Mouse (Mus musculus) ES-E14 (cell line): Measurements from ENCODE around the gene Scn1b. TPM values are rescaled to one million over a fixed set of nuclear protein-coding genes. Genes with fewer than 3 reads are reported as not detected.

ENCODE experiments used
- DNase-seq: peaks from one replicate; pipeline ENCODE4 v3.0.0-alpha.2; 2013; ENCODE audit warnings: low read depth, low spot score
- H3K27ac ChIP-seq: 2 replicates; pipeline ENCODE4 v1.5.1; 2012; ENCODE audit warnings: low read depth, mild to moderate bottlenecking, low read length, moderate library complexity, mixed read lengths; ENCODE audit not compliant: poor library complexity, insufficient read depth, severe bottlenecking
- H3K36me3 ChIP-seq: 2 replicates; pipeline ENCODE4 v1.6.1; 2012; ENCODE audit warnings: mild to moderate bottlenecking, low read length, moderate library complexity, mixed read lengths; ENCODE audit not compliant: control insufficient read depth, poor library complexity, insufficient read depth, severe bottlenecking
- H3K4me1 ChIP-seq, 2 experiments: fragments of 150-350 bp in 1 of 2; sonication (generic) in 1 of 2; 2 replicates each; pipeline ENCODE4 v1.6.1; 2012; ENCODE audit warnings: low read length in 2 of 2, mild to moderate bottlenecking in 1 of 2, mixed read lengths in 1 of 2; ENCODE audit not compliant: control insufficient read depth in 2 of 2, insufficient read depth in 2 of 2, poor library complexity in 1 of 2
- H3K4me3 ChIP-seq, 2 experiments: fragments of 150-350 bp in 1 of 2; sonication (generic) in 1 of 2; 2 replicates each; pipeline ENCODE4 v1.5.1; 2012; ENCODE audit warnings: low read length in 2 of 2, low read depth in 1 of 2, mild to moderate bottlenecking in 1 of 2, mixed read lengths in 1 of 2; ENCODE audit not compliant: insufficient read depth in 1 of 2, poor library complexity in 1 of 2, severe bottlenecking in 1 of 2
- H3K9ac ChIP-seq: 2 replicates; pipeline ENCODE4 v1.6.1; 2012; ENCODE audit warnings: low read depth, mild to moderate bottlenecking, low read length, mixed read lengths; ENCODE audit not compliant: poor library complexity, insufficient read depth, severe bottlenecking
- H3K9me3 ChIP-seq: fragments of 150-350 bp; sonication (generic); 2 replicates; pipeline ENCODE4 v1.6.1; 2012; ENCODE audit warnings: low read depth, mild to moderate bottlenecking, low read length; ENCODE audit not compliant: control insufficient read depth, insufficient read depth
- CHD2 ChIP-seq: IDR thresholded peaks from 2 replicates; pipeline ENCODE4 v1.6.1; 2014; ENCODE audit warnings: mild to moderate bottlenecking, low read depth, low read length, inconsistent platforms
- HCFC1 ChIP-seq: IDR thresholded peaks from 2 replicates; pipeline ENCODE4 v1.6.1; 2012; ENCODE audit warnings: low read length, inconsistent platforms, borderline replicate concordance; ENCODE audit not compliant: insufficient read depth
- MAFK ChIP-seq: IDR thresholded peaks from 2 replicates; pipeline ENCODE4 v1.6.1; 2014; ENCODE audit warnings: mild to moderate bottlenecking, low read depth, low read length, inconsistent platforms; ENCODE audit not compliant: insufficient read depth
- ZC3H11A ChIP-seq: IDR thresholded peaks from 2 replicates; pipeline ENCODE4 v1.6.1; 2012; ENCODE audit warnings: low read depth, mild to moderate bottlenecking, inconsistent platforms, low read length, borderline replicate concordance
- ZNF384 ChIP-seq: IDR thresholded peaks from 2 replicates; pipeline ENCODE4 v1.6.1; 2012; ENCODE audit warnings: low read depth, low read length, inconsistent platforms
- in situ Hi-C, 2 experiments: fragments of 600-800 bp; cut with MboI; formaldehyde crosslinking; loops; one replicate each; pipeline ENCODE4 v1.15.1; 2025; ENCODE audit warnings: low sequenced_read_pairs in 2 of 2, inconsistent platforms in 1 of 2; ENCODE audit not compliant: unreplicated experiment in 2 of 2
- total RNA-seq: library from RNA; depleted of rRNA; stranded (reverse); fragments of 300-350 nt; gene quantifications from 2 replicates; pipeline ENCODE4 v1.2.3, GENCODE M21; 2012

Gene Scn1b
- total RNA-seq, 1 experiment: 16.3 TPM

DNA sequence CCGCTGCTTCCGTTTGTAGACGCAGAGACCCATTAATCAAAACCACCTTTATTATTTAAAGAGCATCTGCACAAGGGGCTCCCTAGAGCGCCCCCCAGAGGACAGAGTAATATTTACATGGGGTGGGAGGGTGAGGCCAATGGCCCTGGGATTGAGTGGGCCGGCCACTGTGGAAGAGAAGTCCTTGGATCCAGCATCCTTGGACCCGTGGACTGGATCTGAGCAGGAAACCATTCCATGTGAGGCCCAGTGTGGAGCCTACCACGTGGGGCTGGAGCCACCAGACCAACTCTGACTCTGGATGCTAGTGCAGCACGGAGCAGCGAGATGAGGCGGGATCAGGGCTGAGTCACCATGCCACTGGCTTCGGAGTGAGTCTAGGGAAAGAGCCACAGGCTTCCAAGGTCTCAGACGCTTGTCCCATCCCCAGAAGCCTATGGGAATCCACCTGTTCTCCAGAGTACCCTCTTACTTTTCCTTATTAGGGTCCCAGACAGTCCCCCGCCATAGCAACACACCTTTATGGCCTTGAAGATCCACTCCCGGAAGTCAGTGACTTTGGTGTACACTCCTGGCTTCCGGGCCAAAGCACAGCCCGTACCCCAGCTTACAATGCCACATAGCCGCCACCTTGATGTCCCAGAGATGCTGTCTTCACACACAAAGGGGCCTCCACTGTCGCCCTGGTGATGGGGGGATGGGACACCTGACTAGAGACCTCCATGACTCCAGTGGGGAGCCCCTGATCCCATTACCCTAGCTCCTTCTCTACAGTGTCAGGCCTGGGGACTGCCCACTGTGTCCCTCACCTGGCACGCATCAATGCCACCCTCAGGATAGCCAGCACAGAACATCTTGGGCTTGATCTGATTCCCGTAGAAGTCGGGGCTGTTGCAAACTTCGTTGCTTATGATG, 27.8 kb downstream of the Scn1b start:
- TF ChIP-seq ZC3H11A: no peak
- no peak for TF ChIP-seq HCFC1
- no peak for TF ChIP-seq ZNF384
- TF ChIP-seq CHD2: no peak
- Histone ChIP-seq H3K4me3 (no peak overlapping the region), H3K4me1 (peaks cover 0 to 5% of the 10 kb centered on the region in 2 experiments; a peak in 2 of 4 replicates), H3K36me3 (no peaks in the 10 kb centered on the region), H3K9ac (no peak overlapping the region), H3K27ac (no peak overlapping the region), H3K9me3 (no peaks in the 10 kb centered on the region)
- DNase-seq: peak; percentile 57
- in situ Hi-C loops: no loop called here

- TF ChIP-seq ZC3H11A (peak; percentile 75), ZNF384 (no peak), HCFC1 (no peak)
- no peak overlapping the region for H3K27ac ChIP-seq
- peak overlapping the region; percentile 46 to 48; a peak in 3 of 4 replicates for H3K4me3 ChIP-seq
- no peaks in the 10 kb centered on the region for H3K36me3 ChIP-seq
- H3K4me1 ChIP-seq: peaks cover 0 to 2% of the 10 kb centered on the region in 2 experiments; a peak in 2 of 4 replicates
- H3K9me3 ChIP-seq: no peaks in the 10 kb centered on the region
- in situ Hi-C loops: no loop called here
- DNase-seq: peak; percentile 91
- no peak overlapping the region; the same call in 1 of the 2 replicates for H3K9ac ChIP-seq
These were observed 29.1 kb downstream of the Scn1b start for GRCm38 (mm10) chr7:31097583-31098248.

GRCm38 (mm10) chr7:31096892-31097564, 29.8 kb downstream of the Scn1b start:
- no peak for DNase-seq
- Histone ChIP-seq H3K4me3 (no peak overlapping the region), H3K9me3 (no peaks in the 10 kb centered on the region), H3K4me1 (peaks cover 0 to 2% of the 10 kb centered on the region in 2 experiments; a peak in 2 of 4 replicates), H3K9ac (no peak overlapping the region), H3K27ac (no peak overlapping the region), H3K36me3 (no peaks in the 10 kb centered on the region)
- TF ChIP-seq HCFC1 (no peak), ZC3H11A (no peak), ZNF384 (no peak), MAFK (no peak), CHD2 (no peak)
- in situ Hi-C loops: no loop called here

GRCm38 (mm10) chr7:31094774-31095501, 31.9 kb downstream of the Scn1b start:
- in situ Hi-C loops: no loop called here
- no peak overlapping the region for H3K4me3 ChIP-seq
- no peak overlapping the region for H3K9ac ChIP-seq
- peaks cover 0 to 2% of the 10 kb centered on the region in 2 experiments; a peak in 2 of 4 replicates for H3K4me1 ChIP-seq
- no peak for TF ChIP-seq CHD2
- TF ChIP-seq MAFK: no peak
- no peak for TF ChIP-seq ZC3H11A
- TF ChIP-seq HCFC1: no peak
- TF ChIP-seq ZNF384: no peak
- no peaks in the 10 kb centered on the region for H3K9me3 ChIP-seq
- DNase-seq: no peak
- no peak overlapping the region; the same call in 1 of the 2 replicates for H3K27ac ChIP-seq
- H3K36me3 ChIP-seq: no peaks in the 10 kb centered on the region
